Mouse (Mus musculus) hindbrain, embryonic 16.5 days (tissue): ENCODE data around the gene Marf1. TPM values are rescaled to one million over a fixed set of nuclear protein-coding genes. Genes with fewer than 3 reads are reported as not detected.
A peak's percentile ranks its signal among the peaks of the same experiment; 100 is the strongest.

Experiments used
- ATAC-seq: fragments of 200-750 bp; cut with Nextera tagmentation; 2 replicates; pipeline ENCODE4 v1.8.0; 2017; ENCODE audit warnings: moderate TSS enrichment, moderate library complexity
- H3K27ac ChIP-seq: fragments of 300-500 bp; sonication (generic); 2 replicates; pipeline ENCODE4 v1.5.1; 2014; ENCODE audit warnings: low read depth, mild to moderate bottlenecking, control low read depth, low read length, moderate library complexity
- H3K27me3 ChIP-seq: fragments of 300-500 bp; sonication (generic); replicated peaks from 2 replicates; pipeline ENCODE4 v1.6.1; 2014; ENCODE audit warnings: low read length; ENCODE audit not compliant: control insufficient read depth, insufficient read depth
- H3K36me3 ChIP-seq: fragments of 300-500 bp; sonication (generic); 2 replicates; pipeline ENCODE4 v1.6.1; 2014; ENCODE audit warnings: mild to moderate bottlenecking, low read length, moderate library complexity, mixed read lengths; ENCODE audit not compliant: control insufficient read depth, insufficient read depth
- H3K4me1 ChIP-seq: fragments of 300-500 bp; sonication (generic); 2 replicates; pipeline ENCODE4 v1.6.1; 2014; ENCODE audit warnings: low read depth, low read length; ENCODE audit not compliant: control insufficient read depth, insufficient read depth
- H3K4me2 ChIP-seq: fragments of 300-500 bp; sonication (generic); 2 replicates; pipeline ENCODE4 v1.6.1; 2014; ENCODE audit warnings: mild to moderate bottlenecking, low read length, control low read depth, moderate library complexity
- H3K4me3 ChIP-seq: fragments of 300-500 bp; sonication (generic); 2 replicates; pipeline ENCODE4 v1.5.1; 2014; ENCODE audit warnings: mild to moderate bottlenecking, low read length, control low read depth, moderate library complexity
- H3K9ac ChIP-seq: fragments of 300-500 bp; sonication (generic); 2 replicates; pipeline ENCODE4 v1.6.1; 2014; ENCODE audit warnings: low read depth, mild to moderate bottlenecking, control low read depth, low read length, moderate library complexity
- H3K9me3 ChIP-seq: fragments of 300-500 bp; sonication (generic); 2 replicates; pipeline ENCODE4 v1.6.1; 2014; ENCODE audit warnings: mild to moderate bottlenecking, low read length, moderate library complexity; ENCODE audit not compliant: control insufficient read depth
- WGBS: fragments of 180-500 bp; shearing (Covaris S2); extraction: QIAGEN DNeasy Blood & Tissue Kit; methylation state at CpG from one replicate; pipeline ENCODE4 v1.1.7; 2014; 5-methylcytosine and 5-hydroxymethylcytosine counted together
- microRNA counts: library from miRNA; unstranded; fragments of <30 nt; microRNA quantifications from one replicate; lab custom pipeline; 2016
- microRNA-seq: library from miRNA; unstranded; fragments of <30 nt; microRNA quantifications from one replicate; pipeline ENCODE4, GENCODE M21; 2017
- polyA plus RNA-seq: library from polyadenylated mRNA; unstranded; fragments of >200 nt; fragmentation: Nextera tagmentation; extraction: Ambion mirVana; gene quantifications from 2 replicates; pipeline ENCODE4 v1.2.1, GENCODE M21; 2015

Gene Marf1
- polyA plus RNA-seq, 1 experiment from 2014 or later, result 12.3 TPM

DNA sequence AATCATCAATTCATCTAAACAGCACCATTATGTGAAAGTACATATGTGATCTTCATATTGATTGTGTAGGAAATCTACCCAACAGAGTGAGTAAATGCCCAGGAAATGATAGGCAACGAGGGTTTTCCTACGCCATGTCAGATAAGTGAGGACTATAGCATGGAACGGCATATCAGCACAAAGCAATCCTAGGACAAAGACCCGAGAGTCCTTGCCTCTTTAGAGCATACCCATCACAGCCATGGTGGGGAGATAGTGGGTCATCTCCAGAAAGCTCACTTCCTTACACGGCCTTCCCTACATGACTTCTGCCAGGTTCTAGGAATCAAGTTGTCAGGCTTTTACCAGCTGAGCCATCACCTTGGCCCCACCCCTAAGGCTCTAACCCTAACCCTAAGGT is 103.3 kb downstream of the Marf1 start:
- H3K36me3 ChIP-seq, result no peaks in the 10 kb centered on the region
- H3K4me2 ChIP-seq, result no peak overlapping the region
- H3K27me3 ChIP-seq, result no peaks in the 10 kb centered on the region
- H3K9ac ChIP-seq, result no peak overlapping the region
- no peaks in the 10 kb centered on the region for H3K9me3 ChIP-seq
- ATAC-seq, result no peak
- H3K27ac ChIP-seq, result no peak overlapping the region
- H3K4me1 ChIP-seq, result peaks cover 4% of the 10 kb centered on the region; the same call in 1 of the 2 replicates
- 87% methylated on average over 5 of the region's 5 CpGs for WGBS
- H3K4me3 ChIP-seq, result no peak overlapping the region

MicroRNA genes within 50 kb of the gene (microRNA counts, 519-probe panel; counts per million panel counts)
- 2,407 counts per million, percentile 61 among the panel's probes with 10 or more counts for microRNA mmu-miR-484 (lab: Ali Mortazavi, UCI)

Small RNA genes lying within 50 kb of the gene (microRNA-seq; reads per million reads assigned to microRNA genes)
- gene Gm27671 (not detected), gene Mir484 (2,383 reads per million, percentile 84 among the genes with 10 or more reads in this experiment)

Other genes starting within 250 kb of the Marf1 start
- gene 2900011O08Rik, start 176.7 kb downstream of the Marf1 start, polyA plus RNA-seq, result 196 and 206 TPM in 2 replicates
- 0.45 and 0.50 TPM in 2 replicates for gene Ifitm7, start 176.5 kb downstream of the Marf1 start, polyA plus RNA-seq
- 28.3 and 32.6 TPM in 2 replicates for gene Nde1, start 76 bp downstream of the Marf1 start, polyA plus RNA-seq
- 0.90 and 1.2 TPM in 2 replicates for gene Myh11, start 128.0 kb upstream of the Marf1 start, polyA plus RNA-seq
- 192 and 195 TPM in 2 replicates for gene Fopnl, start 154.1 kb upstream of the Marf1 start, polyA plus RNA-seq
- gene Abcc1, start 198.2 kb upstream of the Marf1 start, polyA plus RNA-seq, result 8.9 and 10.0 TPM in 2 replicates